Mouse (Mus musculus) heart, adult 2 months (tissue): ENCODE measurements around the gene Sfxn3.

Source experiments
- CTCF ChIP-seq: fragments of 200-600 bp; IDR thresholded peaks from 2 replicates; pipeline ENCODE4 v1.8.1; 2022; ENCODE audit warnings: antibody characterized with exemption, mild to moderate bottlenecking, moderate library complexity
- POLR2A ChIP-seq: fragments of 200-500 bp; IDR thresholded peaks from 2 replicates; pipeline ENCODE4 v1.6.1; 2011; ENCODE audit warnings: mild to moderate bottlenecking, low read depth, low read length, control low read depth; ENCODE audit not compliant: insufficient read depth

- TF ChIP-seq CTCF (peak; percentile 84), POLR2A (no peak)
Measured at GRCm38 (mm10) chr19:45076586-45077510, 29.5 kb downstream of the Sfxn3 start.
